Mouse (Mus musculus) v-Abl transformed pro-B cells (cell line): ENCODE data around the gene Hmga2.

Source experiments
- in situ Hi-C, 2 experiments: fragments of 400-800 bp; cut with MboI; formaldehyde crosslinking; loops; one replicate each; pipeline ENCODE4 v1.15.1; 2025; ENCODE audit not compliant: unreplicated experiment in 2 of 2

The Hmga2 gene

GRCm38 (mm10) chr10:120428430-120429198 lies 47.7 kb downstream of the Hmga2 start:
- in situ Hi-C loops: no loop called here

- in situ Hi-C loops: no loop called here
Observed at GRCm38 (mm10) chr10:120426086-120426610, 50.1 kb downstream of the Hmga2 start.

DNA sequence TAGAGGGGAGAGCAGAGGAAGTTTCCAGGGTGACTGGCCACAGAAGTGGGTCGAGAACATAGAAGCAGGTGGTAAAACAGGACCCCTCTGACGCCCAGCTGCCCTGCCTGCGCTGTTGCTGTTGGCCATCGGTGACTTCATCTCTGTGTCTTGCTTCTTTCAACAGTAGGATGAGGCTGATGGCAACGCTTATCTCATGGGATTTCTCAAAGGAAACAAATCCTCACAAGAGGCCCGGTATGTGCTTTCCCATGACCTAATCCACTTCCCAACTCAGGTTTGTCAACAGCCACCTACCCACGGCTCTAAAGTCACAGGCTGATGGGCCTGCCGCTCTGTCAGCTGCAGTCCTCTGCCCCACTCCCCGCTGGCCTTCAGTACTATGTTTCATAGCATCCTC lies 52.3 kb downstream of the Hmga2 start:
- in situ Hi-C loops: no loop called here

- in situ Hi-C loops: no loop called here
Observed at GRCm38 (mm10) chr10:120423256-120423655, 53.0 kb downstream of the Hmga2 start.

- in situ Hi-C loops: no loop called here
Observed at GRCm38 (mm10) chr10:120422820-120423219, 53.4 kb downstream of the Hmga2 start.

- in situ Hi-C loops: no loop called here
Observed at GRCm38 (mm10) chr10:120422050-120422449, 54.2 kb downstream of the Hmga2 start.

- in situ Hi-C loops: no loop called here
Observed at GRCm38 (mm10) chr10:120420971-120421629, 55.2 kb downstream of the Hmga2 start.

- in situ Hi-C loops: no loop called here
Observed at GRCm38 (mm10) chr10:120418738-120419523, 57.3 kb downstream of the Hmga2 start.

DNA sequence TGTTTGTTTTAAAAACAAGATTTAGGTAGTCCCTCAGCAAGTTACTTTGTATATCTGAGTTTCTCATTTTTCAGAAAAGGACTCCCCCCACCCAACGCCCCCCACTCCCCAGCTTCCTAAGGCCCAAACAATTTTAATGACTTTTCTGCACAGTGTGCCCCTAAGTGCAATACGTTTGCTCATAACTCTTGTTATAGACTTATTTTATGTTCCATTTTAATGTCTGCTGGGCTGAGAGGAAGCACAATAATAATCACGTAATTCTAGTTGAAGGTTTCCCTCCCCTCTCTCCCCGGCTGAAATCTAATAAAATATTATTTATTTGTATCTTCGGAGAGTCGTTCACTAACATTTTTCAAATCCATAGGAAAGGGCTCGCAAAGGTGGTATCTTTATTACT lies 58.1 kb downstream of the Hmga2 start:
- in situ Hi-C loops: no loop called here

DNA sequence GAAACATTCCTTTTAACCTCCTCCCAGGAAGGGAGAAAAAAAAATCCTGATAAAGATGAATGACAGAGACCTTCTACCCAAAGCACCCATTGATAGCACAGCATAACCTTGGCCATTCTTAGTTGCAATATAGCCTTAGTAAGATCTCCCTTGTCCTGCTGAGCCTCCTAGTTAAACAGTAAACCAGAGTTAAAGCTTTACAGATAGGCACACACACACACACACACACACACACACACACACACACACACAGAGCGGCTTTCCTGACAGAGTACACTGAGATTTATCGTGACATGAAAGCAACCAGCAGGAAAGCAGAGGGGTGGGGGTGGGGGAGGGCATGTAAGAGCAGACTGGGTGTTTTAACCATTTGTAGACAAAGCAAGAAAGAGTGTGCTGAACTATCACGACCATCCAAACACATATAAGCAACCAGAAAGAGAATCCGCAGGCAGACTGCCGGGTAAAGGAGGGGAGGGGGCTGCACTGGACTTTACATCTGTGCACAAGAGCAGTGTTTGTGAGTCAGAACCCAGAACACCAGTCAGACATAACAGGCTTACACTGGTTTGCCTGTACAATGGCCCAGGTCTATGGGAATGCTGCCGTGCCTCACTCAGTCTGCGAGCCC lies 58.7 kb downstream of the Hmga2 start:
- in situ Hi-C loops: no loop called here

DNA sequence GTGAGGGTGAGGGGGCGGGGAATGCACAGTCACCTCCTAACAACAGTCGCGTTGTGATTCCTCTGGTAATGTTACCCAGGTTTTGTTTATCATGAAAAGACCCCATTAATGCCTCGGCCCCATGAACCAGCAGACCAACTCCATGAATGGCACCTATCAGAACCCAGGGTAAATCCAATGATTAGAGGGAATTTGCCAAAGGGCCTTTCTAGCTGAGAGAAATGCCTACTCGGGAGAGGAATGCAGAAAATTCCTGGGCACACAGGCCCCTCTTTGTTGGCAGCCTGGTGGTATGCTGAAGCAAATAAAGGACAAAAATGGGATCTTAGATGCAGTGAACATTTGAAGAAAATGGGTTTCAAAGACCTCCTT lies 59.2 kb downstream of the Hmga2 start:
- in situ Hi-C loops: no loop called here

GRCm38 (mm10) chr10:120416628-120417027 lies 59.6 kb downstream of the Hmga2 start:
- in situ Hi-C loops: no loop called here

GRCm38 (mm10) chr10:120412215-120412614 lies 64.1 kb downstream of the Hmga2 start:
- in situ Hi-C loops: no loop called here

GRCm38 (mm10) chr10:120410958-120411357 lies 65.3 kb downstream of the Hmga2 start:
- in situ Hi-C loops: no loop called here

- in situ Hi-C loops: no loop called here
Observed at GRCm38 (mm10) chr10:120409131-120409530, 67.1 kb downstream of the Hmga2 start.

DNA sequence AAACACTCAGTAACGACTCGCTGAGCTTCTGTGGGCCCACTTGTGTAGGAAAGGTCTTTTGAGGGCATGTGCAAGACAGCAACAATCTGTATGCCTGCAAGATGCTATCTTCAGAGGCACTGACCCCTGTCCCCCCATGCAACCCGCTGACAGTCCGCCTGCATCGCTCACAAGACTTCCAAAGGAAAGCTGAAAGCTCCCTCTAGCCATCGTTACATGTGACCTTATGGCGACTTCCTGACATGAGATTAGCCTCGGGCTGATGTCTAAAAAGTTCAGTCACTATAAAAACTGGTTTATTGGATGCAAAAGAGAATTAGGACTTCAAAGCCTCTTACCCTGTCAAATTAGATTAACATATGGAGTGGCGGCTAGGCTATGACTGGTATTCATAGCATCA lies 69.0 kb downstream of the Hmga2 start:
- in situ Hi-C loops: no loop called here

GRCm38 (mm10) chr10:120406038-120406437 lies 70.2 kb downstream of the Hmga2 start:
- in situ Hi-C loops: no loop called here

- in situ Hi-C loops: no loop called here
Observed at GRCm38 (mm10) chr10:120405322-120405721, 70.9 kb downstream of the Hmga2 start.

DNA sequence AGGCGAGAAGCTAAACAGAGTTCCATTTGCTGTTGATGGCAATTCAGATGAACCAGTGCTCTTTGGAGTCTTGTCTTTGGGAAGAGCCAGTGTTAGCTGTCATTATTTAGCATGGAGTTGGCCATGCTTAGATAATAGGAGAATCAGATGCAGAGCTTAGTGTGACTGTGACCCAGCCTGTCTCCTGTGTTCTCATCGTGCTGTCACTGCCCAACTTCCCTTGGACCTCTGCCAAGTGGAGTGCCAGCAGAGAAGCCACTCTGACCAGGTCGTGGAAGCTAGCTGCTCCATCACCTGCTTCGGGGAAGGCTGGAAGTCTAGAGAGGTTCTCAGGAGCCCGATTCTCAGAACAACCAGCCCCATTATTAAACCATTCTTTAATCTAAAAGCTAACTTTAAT lies 73.3 kb downstream of the Hmga2 start:
- in situ Hi-C loops: no loop called here

- in situ Hi-C loops: no loop called here
Observed at GRCm38 (mm10) chr10:120401787-120402186, 74.5 kb downstream of the Hmga2 start.
